ENCODE assay signal across 10 mouse cellular contexts in the genomic region with DNA sequence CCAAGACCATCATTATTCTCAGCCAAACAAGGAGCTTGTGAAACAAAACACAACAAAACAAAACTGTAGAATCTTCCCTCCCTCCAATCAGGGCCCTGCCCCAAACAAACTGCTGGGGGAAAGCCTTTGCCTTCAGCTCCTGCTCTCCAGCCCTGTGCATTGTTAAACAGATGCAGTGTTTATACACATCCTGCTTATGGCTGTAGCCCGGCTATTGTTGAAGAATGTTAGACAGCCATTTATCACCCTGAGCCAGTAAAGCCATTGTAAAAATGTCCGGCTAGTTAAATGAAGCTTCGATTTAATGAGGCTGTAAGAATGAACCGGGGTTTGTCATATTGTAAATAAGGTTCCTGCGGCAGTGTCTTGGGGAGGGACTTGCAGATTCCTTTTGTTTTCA.
DNase-seq lines count a peak whose midpoint lies in the region; ATAC-seq lines count a peak whose summit lies in the region.
"Had no signal": no experiment of that assay in that cellular context is flagged by ENCODE, and none has a peak within 500 bp of the region (broad histone marks: within the 10 kb centered on the region; RNA-seq: fewer than 3 reads in every experiment).

No protein-coding gene starts in this region.

- peak; percentile 73 for ATAC-seq in lung, embryonic 15.5 days (ENCODE audit: borderline replicate concordance, extremely low read depth, low FRiP score, low TSS enrichment)
- ATAC-seq in forebrain, embryonic 13.5 days, result peak; percentile 60; the same call in 1 of the 2 replicates
- no peak for ATAC-seq in intestine, embryonic 15.5 days
- ATAC-seq: activated CD4-positive, CD25-positive, alpha-beta regulatory T cell, adult 4 months had no signal

- H3K27ac ChIP-seq in lung, embryonic 15.5 days, result peak overlapping the region; percentile 44; the same call in 1 of the 2 replicates
- peak overlapping the region; percentile 42; the same call in 1 of the 2 replicates for H3K27ac ChIP-seq in forebrain, embryonic 13.5 days
- H3K27ac ChIP-seq in intestine, embryonic 15.5 days, result no peak overlapping the region

- H3K4me1 ChIP-seq in lung, embryonic 15.5 days, result peaks cover 8% of the 10 kb centered on the region; the same call in 1 of the 2 replicates
- H3K4me1 ChIP-seq in forebrain, embryonic 13.5 days, result peaks cover 29% of the 10 kb centered on the region
- H3K4me1 ChIP-seq in intestine, embryonic 15.5 days (replicated peaks), result 0 out of 2 replicates have a peak, but pooled peaks cover 2% of the 10 kb centered on the region

- H3K27me3 ChIP-seq in lung, embryonic 15.5 days, result no peaks in the 10 kb centered on the region
- H3K27me3 ChIP-seq in forebrain, embryonic 13.5 days, result no peaks in the 10 kb centered on the region
- H3K27me3 ChIP-seq in intestine, embryonic 15.5 days (replicated peaks), result no peaks in the 10 kb centered on the region
- H3K27me3 ChIP-seq: CH12.LX had no signal

- H3K9me3 ChIP-seq in lung, embryonic 15.5 days, result no peaks in the 10 kb centered on the region
- H3K9me3 ChIP-seq in forebrain, embryonic 13.5 days (replicated peaks), result no peaks in the 10 kb centered on the region
- no peaks in the 10 kb centered on the region for H3K9me3 ChIP-seq in intestine, embryonic 15.5 days

- no peak for DNase-seq in lung, postnatal 14 days
- peak; percentile 24 to 37 for DNase-seq in lung, postnatal 4 days
- DNase-seq in retina, embryonic 14.5 days (ENCODE audit: low spot score), result peak; percentile 62
- DNase-seq in spleen, postnatal 10 days (ENCODE audit: low spot score in 2 of 2), result no peak
- no peak for DNase-seq in heart, postnatal 36 days

- WGBS in lung, embryonic 15.5 days, result 11% methylated on average over 5 of the region's 5 CpGs
- 1% methylated on average over 5 of the region's 5 CpGs for whole genome bisulfite sequencing in forebrain, embryonic 13.5 days
- WGBS in intestine, embryonic 15.5 days, result 12% methylated on average over 5 of the region's 5 CpGs

- no peak overlapping the region for H3K4me2 ChIP-seq in lung, embryonic 15.5 days
- peak overlapping the region; percentile 12; the same call in 1 of the 2 replicates for H3K4me2 ChIP-seq in forebrain, embryonic 13.5 days
- no peak overlapping the region for H3K4me2 ChIP-seq in intestine, embryonic 15.5 days (replicated peaks)

- H3K9ac ChIP-seq in lung, embryonic 15.5 days, result no peak overlapping the region
- H3K9ac ChIP-seq in forebrain, embryonic 13.5 days, result no peak overlapping the region
- H3K9ac ChIP-seq in intestine, embryonic 15.5 days, result no peak overlapping the region

- no peak overlapping the region for H3K4me3 ChIP-seq in lung, embryonic 15.5 days
- no peak overlapping the region for H3K4me3 ChIP-seq in forebrain, embryonic 13.5 days
- H3K4me3 ChIP-seq in intestine, embryonic 15.5 days (replicated peaks), result no peak overlapping the region

- no peaks in the 10 kb centered on the region for H3K36me3 ChIP-seq in lung, embryonic 15.5 days
- peaks cover 3% of the 10 kb centered on the region; the same call in 1 of the 2 replicates for H3K36me3 ChIP-seq in forebrain, embryonic 13.5 days (ENCODE audit: poor library complexity, severe bottlenecking)
- H3K36me3 ChIP-seq in intestine, embryonic 15.5 days, result no peaks in the 10 kb centered on the region

- intact Hi-C loops in heart, postnatal 36 days (cut with DNase I), result no loop called here

Comparison
In these comparisons a context has a peak if more than half of its experiments do, and no peak if none do; other contexts are left out.
1. DNase-seq: peak in lung, postnatal 4 days (2 of 2) and retina, embryonic 14.5 days (single experiment); none in lung, postnatal 14 days (single experiment), spleen, postnatal 10 days (0 of 2) and heart, postnatal 36 days (0 of 2).